Mouse (Mus musculus) ES-Bruce4 (cell line): ENCODE measurements at regions not wholly inside any gene's neighbourhood (a gene's known extent, or its start where the extent isn't known, plus 50 kb on each side); places are given as distances from the start of the nearest gene placed in this dataset.

Source experiments
- CTCF ChIP-seq: IDR thresholded peaks from one replicate; pipeline ENCODE4 v1.8.1; 2011; ENCODE audit warnings: low read depth, low read length
- POLR2A ChIP-seq: IDR thresholded peaks from one replicate; pipeline ENCODE4 v1.8.1; 2011; ENCODE audit warnings: low read length; ENCODE audit not compliant: insufficient read depth

GRCm38 (mm10) chr17:4813666-4814065 lies 180.5 kb upstream of the Arid1b start:
- TF ChIP-seq CTCF (no peak), POLR2A (no peak)
